Mouse (Mus musculus) forebrain, embryonic 10.5 days (tissue): ENCODE data around the gene Pmm2. TPM values are rescaled to one million over a fixed set of nuclear protein-coding genes. Genes with fewer than 3 reads are reported as not detected.
A peak's percentile ranks its signal among the peaks of the same experiment; 100 is the strongest.

Experiments used
- DNase-seq: peaks from one replicate; pipeline ENCODE4 v3.0.0-alpha.2; 2017; ENCODE audit warnings: low spot score; ENCODE audit errors: extremely low spot score
- H3K27ac ChIP-seq: fragments of 300-500 bp; sonication (generic); 2 replicates; pipeline ENCODE4 v1.5.1; 2016; ENCODE audit warnings: mild to moderate bottlenecking
- H3K27me3 ChIP-seq: fragments of 300-500 bp; sonication (generic); 2 replicates; pipeline ENCODE4 v1.6.1; 2016; ENCODE audit warnings: mild to moderate bottlenecking; ENCODE audit not compliant: poor library complexity, severe bottlenecking
- H3K36me3 ChIP-seq: fragments of 300-500 bp; sonication (generic); replicated peaks from 2 replicates; pipeline ENCODE4 v1.6.1; 2016; ENCODE audit warnings: mild to moderate bottlenecking, moderate library complexity
- H3K4me1 ChIP-seq: fragments of 300-500 bp; sonication (generic); 2 replicates; pipeline ENCODE4 v1.6.1; 2016
- H3K4me3 ChIP-seq: fragments of 300-500 bp; sonication (generic); 2 replicates; pipeline ENCODE4 v1.5.1; 2016; ENCODE audit warnings: mild to moderate bottlenecking, moderate library complexity
- H3K9me3 ChIP-seq: fragments of 300-500 bp; sonication (generic); 2 replicates; pipeline ENCODE4 v1.6.1; 2016; ENCODE audit warnings: mild to moderate bottlenecking, moderate library complexity
- WGBS: fragments of 180-500 bp; shearing (Covaris S2); methylation state at CpG from one replicate; pipeline ENCODE4 v1.1.7; 2016; 5-methylcytosine and 5-hydroxymethylcytosine counted together
- polyA plus RNA-seq: library from polyadenylated mRNA; unstranded; fragments of >200 nt; fragmentation: Nextera tagmentation; extraction: Ambion mirVana; gene quantifications from 2 replicates; pipeline ENCODE4 v1.2.1, GENCODE M21; 2016

Pmm2 gene
- polyA plus RNA-seq, 1 experiment from 2014 or later = 54.4 TPM

- WGBS = 87% methylated on average over 24 of the region's 24 CpGs
- H3K9me3 ChIP-seq = no peaks in the 10 kb centered on the region
- no peaks in the 10 kb centered on the region for H3K27me3 ChIP-seq
- no peak overlapping the region for H3K4me3 ChIP-seq
- H3K27ac ChIP-seq = no peak overlapping the region
- peaks cover 86% of the 10 kb centered on the region for H3K36me3 ChIP-seq
- DNase-seq = no peak
- H3K4me1 ChIP-seq = peaks cover 27% of the 10 kb centered on the region
Observed at GRCm38 (mm10) chr16:8663606-8664539, 26.4 kb downstream of the Pmm2 start.

- 82% methylated on average over 5 of the region's 5 CpGs for WGBS
- Histone ChIP-seq H3K27me3 (peaks cover 3% of the 10 kb centered on the region; the same call in 1 of the 2 replicates), H3K4me1 (peaks cover 42% of the 10 kb centered on the region), H3K27ac (0 out of 2 replicates have a peak overlapping the region, but pooled peaks have one; percentile 3), H3K36me3 (peaks cover 75% of the 10 kb centered on the region), H3K4me3 (no peak overlapping the region), H3K9me3 (no peaks in the 10 kb centered on the region)
- no peak for DNase-seq
Observed at GRCm38 (mm10) chr16:8665367-8665766, 27.9 kb downstream of the Pmm2 start.

GRCm38 (mm10) chr16:8666452-8666851, 29.0 kb downstream of the Pmm2 start:
- Histone ChIP-seq H3K4me3 (no peak overlapping the region), H3K9me3 (no peaks in the 10 kb centered on the region), H3K27ac (peak overlapping the region; percentile 3; the same call in 1 of the 2 replicates), H3K27me3 (peaks cover 3% of the 10 kb centered on the region; the same call in 1 of the 2 replicates), H3K4me1 (peaks cover 53% of the 10 kb centered on the region), H3K36me3 (peaks cover 66% of the 10 kb centered on the region)
- WGBS = 82% methylated on average over 2 of the region's 2 CpGs
- DNase-seq = no peak

- no peak for DNase-seq
- Histone ChIP-seq H3K36me3 (peaks cover 58% of the 10 kb centered on the region), H3K9me3 (no peaks in the 10 kb centered on the region), H3K4me1 (peaks cover 61% of the 10 kb centered on the region), H3K4me3 (no peak overlapping the region), H3K27me3 (peaks cover 3% of the 10 kb centered on the region; the same call in 1 of the 2 replicates), H3K27ac (peak overlapping the region; percentile 44)
- WGBS = 82% methylated on average over 7 of the region's 7 CpGs
Observed at GRCm38 (mm10) chr16:8667261-8667660, 29.8 kb downstream of the Pmm2 start.

GRCm38 (mm10) chr16:8667814-8668213, 30.3 kb downstream of the Pmm2 start:
- DNase-seq = no peak
- WGBS = 69% methylated on average over 4 of the region's 4 CpGs
- peak overlapping the region; percentile 44 for H3K27ac ChIP-seq
- H3K4me1 ChIP-seq = peaks cover 65% of the 10 kb centered on the region
- peaks cover 6% of the 10 kb centered on the region for H3K27me3 ChIP-seq
- H3K4me3 ChIP-seq = no peak overlapping the region; the same call in 1 of the 2 replicates
- H3K36me3 ChIP-seq = peaks cover 52% of the 10 kb centered on the region
- no peaks in the 10 kb centered on the region for H3K9me3 ChIP-seq

GRCm38 (mm10) chr16:8668386-8668785, 30.9 kb downstream of the Pmm2 start:
- Histone ChIP-seq H3K9me3 (no peaks in the 10 kb centered on the region), H3K4me1 (peaks cover 65% of the 10 kb centered on the region), H3K27ac (no peak overlapping the region), H3K36me3 (peaks cover 46% of the 10 kb centered on the region), H3K27me3 (peaks cover 12% of the 10 kb centered on the region), H3K4me3 (no peak overlapping the region)
- WGBS = 88% methylated on average over 2 of the region's 2 CpGs
- DNase-seq = no peak

GRCm38 (mm10) chr16:8669432-8669831, 32.0 kb downstream of the Pmm2 start:
- DNase-seq = no peak
- peaks cover 22% of the 10 kb centered on the region for H3K27me3 ChIP-seq
- H3K4me3 ChIP-seq = peak overlapping the region; percentile 75
- peak overlapping the region; percentile 92 for H3K27ac ChIP-seq
- WGBS = 53% methylated on average over 5 of the region's 5 CpGs
- H3K4me1 ChIP-seq = peaks cover 69% of the 10 kb centered on the region
- H3K36me3 ChIP-seq = peaks cover 36% of the 10 kb centered on the region
- H3K9me3 ChIP-seq = no peaks in the 10 kb centered on the region

- peaks cover 69% of the 10 kb centered on the region for H3K4me1 ChIP-seq
- H3K27ac ChIP-seq = peak overlapping the region; percentile 92
- H3K27me3 ChIP-seq = peaks cover 22% of the 10 kb centered on the region
- peaks cover 30% of the 10 kb centered on the region for H3K36me3 ChIP-seq
- no peaks in the 10 kb centered on the region for H3K9me3 ChIP-seq
- 2% methylated on average over 15 of the region's 15 CpGs for WGBS
- H3K4me3 ChIP-seq = peak overlapping the region; percentile 75
- DNase-seq = peak; percentile 71
Observed at GRCm38 (mm10) chr16:8670041-8671035, 32.9 kb downstream of the Pmm2 start.

- Histone ChIP-seq H3K9me3 (no peaks in the 10 kb centered on the region), H3K4me1 (peaks cover 62% of the 10 kb centered on the region), H3K4me3 (peak within 1 kb of the TSS; percentile 75), H3K27ac (peak within 1 kb of the TSS; percentile 92), H3K27me3 (peaks cover 22% of the 10 kb centered on the region), H3K36me3 (peaks cover 17% of the 10 kb centered on the region; the same call in 1 of the 2 replicates)
- peak; percentile 95 for DNase-seq
- WGBS = under 1% methylated on average over 67 of the region's 67 CpGs
Observed at GRCm38 (mm10) chr16:8671551-8672349, 34.3 kb downstream of the Pmm2 start, which contains the start of gene Carhsp1. TSS of gene Carhsp1 (minus strand) at chr16:8672155.

GRCm38 (mm10) chr16:8672350-8672687, 34.8 kb downstream of the Pmm2 start:
- H3K4me3 ChIP-seq = peak overlapping the region; percentile 75
- H3K27me3 ChIP-seq = peaks cover 22% of the 10 kb centered on the region
- peaks cover 58% of the 10 kb centered on the region for H3K4me1 ChIP-seq
- no peak for DNase-seq
- WGBS = under 1% methylated on average over 18 of the region's 18 CpGs
- peak overlapping the region; percentile 92 for H3K27ac ChIP-seq
- H3K9me3 ChIP-seq = no peaks in the 10 kb centered on the region
- peaks cover 15% of the 10 kb centered on the region; the same call in 1 of the 2 replicates for H3K36me3 ChIP-seq

- no peak for DNase-seq
- H3K9me3 ChIP-seq = no peaks in the 10 kb centered on the region
- H3K27ac ChIP-seq = no peak overlapping the region
- H3K4me1 ChIP-seq = peaks cover 53% of the 10 kb centered on the region
- H3K4me3 ChIP-seq = peak overlapping the region; percentile 75; the same call in 1 of the 2 replicates
- peaks cover 10% of the 10 kb centered on the region; the same call in 1 of the 2 replicates for H3K36me3 ChIP-seq
- peaks cover 22% of the 10 kb centered on the region for H3K27me3 ChIP-seq
Observed at GRCm38 (mm10) chr16:8672811-8673210, 35.3 kb downstream of the Pmm2 start.
